Mouse (Mus musculus): ENCODE results near the gene Rxfp4. TPM values are rescaled to one million over a fixed set of nuclear protein-coding genes. Genes with fewer than 3 reads are reported as not detected.

Gene Rxfp4
- not detected for total RNA-seq (2021)
- long read RNA-seq, experiment 1, result 0 reads
- long read RNA-seq, experiment 2, result 0 reads

GRCm38 (mm10) chr3:88652846-88653515 lies at the start of gene Rxfp4:
Gene Rxfp4, minus strand, starts transcription at chr3:88653142.
- intact Hi-C loops (cut with DNase I), result no loop called here
- DNase-seq (ENCODE audit: low spot score in 2 of 2), result no peak

GRCm38 (mm10) chr3:88701222-88701621 lies 48.3 kb upstream of the Rxfp4 start:
- no peak for DNase-seq (ENCODE audit: low spot score in 2 of 2)
- intact Hi-C loops (cut with DNase I), result no loop called here

- intact Hi-C loops (cut with DNase I), result no loop called here
- no peak for DNase-seq (ENCODE audit: low spot score in 2 of 2)
These were observed 47.3 kb upstream of the Rxfp4 start for GRCm38 (mm10) chr3:88700247-88700646.

GRCm38 (mm10) chr3:88698834-88699233 lies 45.9 kb upstream of the Rxfp4 start:
- intact Hi-C loops (cut with DNase I), result no loop called here
- no peak for DNase-seq (ENCODE audit: low spot score in 2 of 2)

- intact Hi-C loops (cut with DNase I), result no loop called here
- DNase-seq (ENCODE audit: low spot score in 2 of 2), result no peak
These were observed 45.1 kb upstream of the Rxfp4 start for GRCm38 (mm10) chr3:88698051-88698450.

- DNase-seq (ENCODE audit: low spot score in 2 of 2), result no peak
- intact Hi-C loops (cut with DNase I), result no loop called here
These were observed 42.6 kb upstream of the Rxfp4 start for GRCm38 (mm10) chr3:88695545-88695944.

- no peak for DNase-seq (ENCODE audit: low spot score in 2 of 2)
- intact Hi-C loops (cut with DNase I), result no loop called here
These were observed 36.1 kb upstream of the Rxfp4 start for GRCm38 (mm10) chr3:88689079-88689478.

GRCm38 (mm10) chr3:88686734-88687611 lies 34.0 kb upstream of the Rxfp4 start:
- DNase-seq (ENCODE audit: low spot score in 2 of 2), result no peak
- intact Hi-C loops (cut with DNase I), result no loop called here

- peak; percentile 51 to 60 for DNase-seq (ENCODE audit: low spot score in 2 of 2)
- intact Hi-C loops (cut with DNase I), result no loop called here
These were observed 33.1 kb upstream of the Rxfp4 start for GRCm38 (mm10) chr3:88685958-88686451.

GRCm38 (mm10) chr3:88684980-88685941 lies 32.3 kb upstream of the Rxfp4 start, which contains the start of gene Khdc4:
Gene Khdc4, plus strand, starts transcription at chr3:88685803.
- intact Hi-C loops (cut with DNase I), result no loop called here
- DNase-seq (ENCODE audit: low spot score in 2 of 2), result peak; percentile 96 to 99

- intact Hi-C loops (cut with DNase I), result no loop called here
- no peak for DNase-seq (ENCODE audit: low spot score in 2 of 2)
These were observed 31.5 kb upstream of the Rxfp4 start for GRCm38 (mm10) chr3:88684236-88684979.

- no peak for DNase-seq (ENCODE audit: low spot score in 2 of 2)
- intact Hi-C loops (cut with DNase I), result no loop called here
These were observed 30.9 kb upstream of the Rxfp4 start for GRCm38 (mm10) chr3:88683814-88684213.

- peak; percentile 44 to 65 for DNase-seq (ENCODE audit: low spot score in 2 of 2)
- intact Hi-C loops (cut with DNase I), result no loop called here
These were observed 24.5 kb upstream of the Rxfp4 start for GRCm38 (mm10) chr3:88677399-88677798.

- intact Hi-C loops (cut with DNase I), result no loop called here
- no peak for DNase-seq (ENCODE audit: low spot score in 2 of 2)
These were observed 11.2 kb upstream of the Rxfp4 start for GRCm38 (mm10) chr3:88664095-88664494.

GRCm38 (mm10) chr3:88659798-88660197 lies 6.9 kb upstream of the Rxfp4 start:
- intact Hi-C loops (cut with DNase I), result no loop called here

GRCm38 (mm10) chr3:88658441-88659127 lies 5.6 kb upstream of the Rxfp4 start:
- intact Hi-C loops (cut with DNase I), result no loop called here

More at GRCm38 (mm10) chr3:88659798-88660197, 6.9 kb upstream of the Rxfp4 start:
- DNase-seq (ENCODE audit: low spot score in 2 of 2), result no peak

GRCm38 (mm10) chr3:88655619-88656018 lies 2.7 kb upstream of the Rxfp4 start:
- DNase-seq (ENCODE audit: low spot score in 2 of 2), result no peak
- intact Hi-C loops (cut with DNase I), result no loop called here

More at GRCm38 (mm10) chr3:88658441-88659127, 5.6 kb upstream of the Rxfp4 start:
- DNase-seq (ENCODE audit: low spot score in 2 of 2), result no peak

- DNase-seq (ENCODE audit: low spot score in 2 of 2), result no peak
- intact Hi-C loops (cut with DNase I), result no loop called here
These were observed 1.7 kb upstream of the Rxfp4 start for GRCm38 (mm10) chr3:88654621-88655020.
